Mouse (Mus musculus) bone marrow, adult 2 months (tissue): ENCODE results near the gene Lrrc49.

Experiments used
- CTCF ChIP-seq: fragments of 200-500 bp; IDR thresholded peaks from 2 replicates; pipeline ENCODE4 v1.5.1; 2011; ENCODE audit warnings: low read length, control low read depth; ENCODE audit not compliant: control insufficient read depth, insufficient read depth
- POLR2A ChIP-seq: fragments of 200-500 bp; IDR thresholded peaks from 2 replicates; pipeline ENCODE4 v1.6.1; 2011; ENCODE audit warnings: low read depth, mild to moderate bottlenecking, control low read depth, low read length, borderline replicate concordance; ENCODE audit not compliant: control insufficient read depth

- no peak for TF ChIP-seq CTCF
- no peak for TF ChIP-seq POLR2A
Measured at GRCm38 (mm10) chr9:60715271-60715670, 27.3 kb upstream of the Lrrc49 start.
